Mouse (Mus musculus) left cerebral cortex, adult 8-10 months (tissue): ENCODE measurements around the gene Ascc1. TPM values are rescaled to one million over a fixed set of nuclear protein-coding genes. Genes with fewer than 3 reads are reported as not detected.

Experiments used
- DNase-seq, 2 experiments: peaks; one replicate each; pipeline ENCODE4 v3.0.0; 2022; ENCODE audit warnings: low spot score in 2 of 2
- total RNA-seq, 4 experiments: library from RNA; stranded (reverse); gene quantifications; 2 replicates each; pipeline ENCODE4 v1.2.4; 2022

The Ascc1 gene
- total RNA-seq, 4 experiments from 2014 or later: 16.5 to 20.1 (median 17.6) TPM

- no peak for DNase-seq
Measured at GRCm38 (mm10) chr10:60016223-60016622, 13.6 kb downstream of the Ascc1 start.

GRCm38 (mm10) chr10:60019299-60019698 lies 16.7 kb downstream of the Ascc1 start:
- DNase-seq: no peak

GRCm38 (mm10) chr10:60023751-60024150 lies 21.1 kb downstream of the Ascc1 start:
- no peak for DNase-seq

- DNase-seq: no peak
Measured at GRCm38 (mm10) chr10:60026759-60027395, 24.3 kb downstream of the Ascc1 start.

- no peak for DNase-seq
Measured at GRCm38 (mm10) chr10:60027619-60028084, 25.0 kb downstream of the Ascc1 start.

- DNase-seq: peak in 1 of 2 experiments; percentile 36
Measured at GRCm38 (mm10) chr10:60028181-60028580, 25.6 kb downstream of the Ascc1 start.

- DNase-seq: no peak
Measured at GRCm38 (mm10) chr10:60028979-60029378, 26.4 kb downstream of the Ascc1 start.

- DNase-seq: no peak
Measured at GRCm38 (mm10) chr10:60029387-60029786, 26.8 kb downstream of the Ascc1 start.

- no peak for DNase-seq
Measured at GRCm38 (mm10) chr10:60031562-60031961, 29.0 kb downstream of the Ascc1 start.

- no peak for DNase-seq
Measured at GRCm38 (mm10) chr10:60031985-60032384, 29.4 kb downstream of the Ascc1 start.

GRCm38 (mm10) chr10:60032622-60033021 lies 30.0 kb downstream of the Ascc1 start:
- DNase-seq: no peak

GRCm38 (mm10) chr10:60033064-60033463 lies 30.5 kb downstream of the Ascc1 start:
- no peak for DNase-seq

GRCm38 (mm10) chr10:60034621-60035020 lies 32.0 kb downstream of the Ascc1 start:
- DNase-seq: no peak

GRCm38 (mm10) chr10:60035744-60036143 lies 33.1 kb downstream of the Ascc1 start:
- no peak for DNase-seq

GRCm38 (mm10) chr10:60042350-60042922 lies 39.8 kb downstream of the Ascc1 start:
- DNase-seq: no peak

GRCm38 (mm10) chr10:60046696-60047095 lies 44.1 kb downstream of the Ascc1 start:
- peak in 1 of 2 experiments; percentile 36 for DNase-seq

- DNase-seq: no peak
Measured at GRCm38 (mm10) chr10:60050581-60050980, 48.0 kb downstream of the Ascc1 start.

- no peak for DNase-seq
Measured at GRCm38 (mm10) chr10:60053073-60053472, 50.5 kb downstream of the Ascc1 start.

GRCm38 (mm10) chr10:60062173-60062572 lies 59.6 kb downstream of the Ascc1 start:
- no peak for DNase-seq

- DNase-seq: no peak
Measured at GRCm38 (mm10) chr10:60062931-60063330, 60.3 kb downstream of the Ascc1 start.

GRCm38 (mm10) chr10:60066524-60066923 lies 63.9 kb downstream of the Ascc1 start:
- DNase-seq: peak in 1 of 2 experiments; percentile 26

- no peak for DNase-seq
Measured at GRCm38 (mm10) chr10:60075159-60075558, 72.6 kb downstream of the Ascc1 start.

- no peak for DNase-seq
Measured at GRCm38 (mm10) chr10:60077226-60077625, 74.6 kb downstream of the Ascc1 start.
